Mouse (Mus musculus) liver, adult 2 months (tissue): ENCODE results near the gene Abcb9. TPM values are rescaled to one million over a fixed set of nuclear protein-coding genes. Genes with fewer than 3 reads are reported as not detected.

ENCODE experiments used
- DNase-seq: peaks from one replicate; pipeline ENCODE4 v3.0.0-alpha.2; 2011; ENCODE audit warnings: low read depth, low spot score; ENCODE audit errors: extremely low read depth
- H3K27ac ChIP-seq: fragments of 200-500 bp; replicated peaks from 2 replicates; pipeline ENCODE4 v1.5.1; 2012; ENCODE audit warnings: low read depth, mild to moderate bottlenecking, control low read depth, inconsistent platforms, low read length; ENCODE audit not compliant: insufficient read depth
- H3K27me3 ChIP-seq: fragments of 200-500 bp; 2 replicates; pipeline ENCODE4 v1.6.1; 2012; ENCODE audit warnings: mild to moderate bottlenecking, moderate library complexity, low read length, inconsistent platforms; ENCODE audit not compliant: control insufficient read depth, insufficient read depth
- H3K36me3 ChIP-seq: fragments of 200-500 bp; 2 replicates; pipeline ENCODE4 v1.6.1; 2012; ENCODE audit warnings: low read length, inconsistent platforms; ENCODE audit not compliant: control insufficient read depth, insufficient read depth
- H3K4me1 ChIP-seq: fragments of 200-500 bp; 2 replicates; pipeline ENCODE4 v1.6.1; 2011; ENCODE audit warnings: low read length; ENCODE audit not compliant: control insufficient read depth, insufficient read depth
- H3K4me3 ChIP-seq: fragments of 200-500 bp; 2 replicates; pipeline ENCODE4 v1.5.1; 2011; ENCODE audit warnings: low read depth, mild to moderate bottlenecking, control low read depth, low read length, moderate library complexity; ENCODE audit not compliant: insufficient read depth
- H3K79me2 ChIP-seq: fragments of 200-500 bp; 2 replicates; pipeline ENCODE4 v1.6.1; 2012; ENCODE audit warnings: inconsistent platforms, mild to moderate bottlenecking, low read length, moderate library complexity; ENCODE audit not compliant: control insufficient read depth, insufficient read depth
- H3K9ac ChIP-seq: fragments of 200-500 bp; 2 replicates; pipeline ENCODE4 v1.6.1; 2012; ENCODE audit warnings: low read depth, mild to moderate bottlenecking, control low read depth, inconsistent platforms, low read length
- CTCF ChIP-seq: fragments of 200-500 bp; IDR thresholded peaks from 2 replicates; pipeline ENCODE4 v1.5.1; 2011; ENCODE audit warnings: low read depth, low read length, control low read depth
- POLR2A ChIP-seq: fragments of 200-500 bp; IDR thresholded peaks from 2 replicates; pipeline ENCODE4 v1.6.1; 2011; ENCODE audit warnings: low read length, control low read depth; ENCODE audit not compliant: insufficient read depth; ENCODE audit errors: extremely low read depth
- WGBS: fragments of 180-500 bp; shearing (Covaris S2); methylation state at CpG from one replicate; pipeline ENCODE4 v1.1.7; 2018; 5-methylcytosine and 5-hydroxymethylcytosine counted together
- polyA plus RNA-seq: library from polyadenylated mRNA; depleted of rRNA; stranded (reverse); fragments of >200 nt; gene quantifications from 2 replicates; pipeline ENCODE4 v1.2.3, GENCODE M21; 2012
- total RNA-seq: library from RNA; depleted of rRNA; stranded (reverse); fragments of >200 nt; gene quantifications from 2 replicates; pipeline ENCODE4 v1.2.3, GENCODE M21; 2014

The Abcb9 gene
- total and polyA plus RNA-seq, 2 experiments, result 0.74 to 2.4 TPM

GRCm38 (mm10) chr5:124050095-124051050, 45.2 kb downstream of the Abcb9 start:
- Histone ChIP-seq H3K36me3 (no peaks in the 10 kb centered on the region), H3K27ac (peak overlapping the region; percentile 64), H3K4me3 (no peak overlapping the region), H3K9ac (peak overlapping the region; percentile 24; the same call in 1 of the 2 replicates), H3K27me3 (no peaks in the 10 kb centered on the region), H3K4me1 (no peaks in the 10 kb centered on the region), H3K79me2 (no peaks in the 10 kb centered on the region)
- TF ChIP-seq POLR2A (no peak), CTCF (peak; percentile 20; the same call in 1 of the 2 replicates)
- WGBS, result 70% methylated on average over 14 of the region's 14 CpGs
- DNase-seq, result peak; percentile 37

- Histone ChIP-seq H3K9ac (no peak overlapping the region), H3K4me3 (no peak overlapping the region), H3K79me2 (no peaks in the 10 kb centered on the region), H3K4me1 (no peaks in the 10 kb centered on the region), H3K36me3 (no peaks in the 10 kb centered on the region), H3K27me3 (no peaks in the 10 kb centered on the region), H3K27ac (peak overlapping the region; percentile 56)
- TF ChIP-seq CTCF (no peak), POLR2A (no peak)
- 76% methylated on average over 15 of the region's 15 CpGs for WGBS
- no peak for DNase-seq
These were observed 46.2 kb downstream of the Abcb9 start for GRCm38 (mm10) chr5:124049249-124050045.

- H3K79me2 ChIP-seq, result no peaks in the 10 kb centered on the region
- 84% methylated on average over 7 of the region's 7 CpGs for WGBS
- H3K27me3 ChIP-seq, result no peaks in the 10 kb centered on the region
- no peaks in the 10 kb centered on the region for H3K4me1 ChIP-seq
- no peaks in the 10 kb centered on the region for H3K36me3 ChIP-seq
- H3K4me3 ChIP-seq, result no peak overlapping the region
- TF ChIP-seq CTCF (no peak), POLR2A (no peak)
- H3K9ac ChIP-seq, result no peak overlapping the region
- H3K27ac ChIP-seq, result no peak overlapping the region
- DNase-seq, result no peak
These were observed 48.7 kb downstream of the Abcb9 start for GRCm38 (mm10) chr5:124046741-124047401.

DNA sequence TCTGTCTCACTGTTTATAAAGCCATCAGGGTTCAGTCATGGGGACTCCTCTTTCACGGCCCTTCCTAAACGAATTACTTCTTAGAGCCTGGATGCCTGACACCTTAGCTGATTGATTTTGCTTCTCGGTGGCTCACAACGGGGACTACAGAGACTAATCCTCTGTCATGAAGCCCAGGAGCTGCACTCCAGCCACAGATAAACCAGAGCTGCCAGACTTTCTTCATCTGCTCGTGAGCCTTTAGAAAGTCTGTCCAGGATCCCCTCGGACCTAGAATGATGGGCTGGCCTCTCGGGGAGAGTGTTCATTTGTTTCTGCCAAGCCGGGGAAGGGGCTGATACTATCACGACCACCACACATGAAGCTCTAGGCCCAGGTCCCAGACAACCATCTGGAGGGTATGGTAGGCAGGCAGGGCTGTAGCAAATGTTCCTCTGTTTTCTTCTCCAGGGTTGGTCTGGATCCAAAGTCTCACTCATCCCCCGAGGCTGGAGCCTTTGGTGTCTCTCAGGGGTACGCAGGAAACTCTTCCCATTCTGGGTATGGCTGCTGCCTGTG, 50.1 kb downstream of the Abcb9 start:
- H3K4me3 ChIP-seq, result no peak overlapping the region
- WGBS, result 83% methylated on average over 11 of the region's 11 CpGs
- TF ChIP-seq POLR2A (no peak), CTCF (no peak)
- no peaks in the 10 kb centered on the region for H3K27me3 ChIP-seq
- no peaks in the 10 kb centered on the region for H3K4me1 ChIP-seq
- no peaks in the 10 kb centered on the region for H3K79me2 ChIP-seq
- no peak overlapping the region for H3K27ac ChIP-seq
- no peaks in the 10 kb centered on the region for H3K36me3 ChIP-seq
- DNase-seq, result no peak
- H3K9ac ChIP-seq, result no peak overlapping the region

- Histone ChIP-seq H3K79me2 (no peaks in the 10 kb centered on the region), H3K9ac (no peak overlapping the region), H3K27ac (no peak overlapping the region), H3K27me3 (no peaks in the 10 kb centered on the region), H3K36me3 (no peaks in the 10 kb centered on the region), H3K4me1 (no peaks in the 10 kb centered on the region), H3K4me3 (no peak overlapping the region)
- TF ChIP-seq POLR2A (no peak), CTCF (no peak; the same call in 1 of the 2 replicates)
- WGBS, result 79% methylated on average over 5 of the region's 5 CpGs
- DNase-seq, result no peak
These were observed 51.6 kb downstream of the Abcb9 start for GRCm38 (mm10) chr5:124043999-124044398.
